Mouse (Mus musculus) heart, embryonic 12.5 days (tissue): Measurements from ENCODE around the gene Ms4a5. TPM values are rescaled to one million over a fixed set of nuclear protein-coding genes. Genes with fewer than 3 reads are reported as not detected.
"Not testable (repeated sequence)": the region's sequence is repeated elsewhere in the genome, so short reads cannot be mapped to it uniquely, and the experiment has no call there.

Experiments used
- ATAC-seq: fragments of 200-750 bp; cut with Nextera tagmentation; 2 replicates; pipeline ENCODE4 v1.8.0; 2017; ENCODE audit warnings: moderate TSS enrichment, moderate library complexity; ENCODE audit not compliant: insufficient number of reproducible peaks, low FRiP score
- H3K27ac ChIP-seq: fragments of 300-500 bp; sonication (generic); 2 replicates; pipeline ENCODE4 v1.5.1; 2016; ENCODE audit warnings: mild to moderate bottlenecking, moderate library complexity; ENCODE audit not compliant: poor library complexity, severe bottlenecking
- H3K27me3 ChIP-seq: fragments of 300-500 bp; sonication (generic); replicated peaks from 2 replicates; pipeline ENCODE4 v1.6.1; 2016; ENCODE audit warnings: mild to moderate bottlenecking, moderate library complexity
- H3K36me3 ChIP-seq: fragments of 300-500 bp; sonication (generic); 2 replicates; pipeline ENCODE4 v1.6.1; 2016; ENCODE audit warnings: mild to moderate bottlenecking, moderate library complexity
- H3K4me1 ChIP-seq: fragments of 300-500 bp; sonication (generic); replicated peaks from 2 replicates; pipeline ENCODE4 v1.6.1; 2016; ENCODE audit warnings: mild to moderate bottlenecking
- H3K4me2 ChIP-seq: fragments of 300-500 bp; sonication (generic); 2 replicates; pipeline ENCODE4 v1.6.1; 2016; ENCODE audit warnings: mild to moderate bottlenecking, moderate library complexity
- H3K4me3 ChIP-seq: fragments of 300-500 bp; sonication (generic); 2 replicates; pipeline ENCODE4 v1.5.1; 2016; ENCODE audit warnings: mild to moderate bottlenecking
- H3K9ac ChIP-seq: fragments of 300-500 bp; sonication (generic); 2 replicates; pipeline ENCODE4 v1.6.1; 2016; ENCODE audit warnings: mild to moderate bottlenecking, moderate library complexity
- H3K9me3 ChIP-seq: fragments of 300-500 bp; sonication (generic); replicated peaks from 2 replicates; pipeline ENCODE4 v1.6.1; 2016; ENCODE audit warnings: mild to moderate bottlenecking, moderate library complexity
- WGBS: fragments of 180-500 bp; shearing (Covaris S2); methylation state at CpG from one replicate; pipeline ENCODE4 v1.1.7; 2016; 5-methylcytosine and 5-hydroxymethylcytosine counted together
- polyA plus RNA-seq: library from polyadenylated mRNA; unstranded; fragments of >200 nt; fragmentation: Nextera tagmentation; extraction: Ambion mirVana; gene quantifications from 2 replicates; pipeline ENCODE4 v1.2.1, GENCODE M21; 2016

Ms4a5 gene
- polyA plus RNA-seq, 1 experiment from 2014 or later = not detected

DNA sequence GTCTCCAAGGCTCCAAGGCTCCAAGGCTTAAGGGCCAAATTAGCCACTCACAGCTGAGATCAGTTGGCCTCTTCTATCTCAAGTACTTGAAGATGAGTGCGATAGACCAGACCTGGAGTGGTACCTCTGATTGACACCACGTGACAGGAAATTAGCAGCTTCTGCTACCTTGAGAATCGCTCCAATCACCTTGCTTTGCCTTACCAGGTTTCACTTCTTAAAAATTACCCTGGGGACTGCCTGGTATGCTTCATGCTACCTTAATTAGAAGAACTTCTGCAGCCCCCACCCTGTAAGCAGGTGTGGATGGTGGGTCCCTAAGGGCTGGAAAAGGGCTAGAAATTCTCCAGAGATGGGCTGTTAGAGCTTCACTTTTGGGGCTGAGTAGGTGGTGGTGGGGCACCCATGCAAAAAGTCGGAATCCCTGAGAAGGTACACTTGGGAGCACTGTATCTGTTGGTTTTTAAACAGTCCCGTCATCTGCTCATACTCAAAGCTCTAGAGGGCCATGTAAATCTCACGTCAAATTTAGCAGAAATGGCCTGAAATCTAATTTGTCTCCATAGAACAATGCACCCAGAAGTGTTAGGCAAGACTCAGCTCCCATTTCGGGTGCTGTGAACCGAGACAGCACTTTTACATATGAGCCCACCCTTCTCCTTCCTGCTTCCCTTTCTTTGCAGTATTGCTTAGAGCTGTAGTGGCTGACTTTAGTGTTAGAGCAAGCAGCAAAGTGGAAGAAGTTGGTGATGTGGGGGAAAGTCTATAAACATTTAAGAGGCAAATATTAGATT, 17.4 kb downstream of the Ms4a5 start, which contains the start of gene Ms4a1:
Ms4a1 (minus strand) TSS at position 190 of the 794 bp plus-strand sequence.
- Histone ChIP-seq H3K9ac (no peak within 1 kb of the TSS), H3K27me3 (no peaks in the 10 kb centered on the region), H3K9me3 (no peaks in the 10 kb centered on the region), H3K4me1 (no peaks in the 10 kb centered on the region), H3K4me3 (no peak within 1 kb of the TSS), H3K27ac (no peak within 1 kb of the TSS), H3K4me2 (no peak within 1 kb of the TSS), H3K36me3 (no peaks in the 10 kb centered on the region)
- 74% methylated on average over 8 of the region's 8 CpGs for WGBS
- no peak for ATAC-seq

DNA sequence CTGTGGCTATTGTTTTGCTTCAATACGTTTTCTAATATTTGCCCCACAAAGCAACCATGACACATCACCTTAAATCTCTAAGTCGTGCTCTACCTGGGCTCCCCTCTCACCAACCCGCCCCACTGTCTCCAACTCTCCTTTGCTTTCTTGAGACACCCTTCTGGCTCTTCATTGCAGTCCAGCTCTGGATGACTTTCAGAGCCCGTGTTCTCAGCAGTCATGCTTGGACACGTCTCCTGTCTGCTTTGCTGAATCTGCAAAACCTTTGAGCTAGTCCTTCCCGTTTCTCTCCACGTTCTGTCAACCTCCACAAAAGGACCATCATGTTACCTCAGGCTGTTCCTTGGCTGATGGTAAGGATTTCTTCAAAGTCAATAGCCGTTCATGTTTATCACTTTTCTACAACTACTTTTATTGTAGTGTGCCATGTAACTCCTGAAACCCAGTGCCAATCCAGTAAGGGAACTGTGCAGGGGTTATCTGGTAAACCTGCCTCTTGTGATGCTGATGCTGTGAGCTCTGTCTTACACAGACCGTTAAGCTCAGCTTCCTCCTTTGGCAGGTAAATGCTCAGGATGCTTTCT, 19.0 kb downstream of the Ms4a5 start:
- Histone ChIP-seq H3K4me3 (no peak overlapping the region), H3K27ac (no peak overlapping the region), H3K9ac (no peak overlapping the region), H3K9me3 (no peaks in the 10 kb centered on the region), H3K4me2 (no peak overlapping the region), H3K27me3 (no peaks in the 10 kb centered on the region), H3K36me3 (no peaks in the 10 kb centered on the region), H3K4me1 (no peaks in the 10 kb centered on the region)
- no peak for ATAC-seq
- WGBS = 78% methylated on average over 9 of the region's 9 CpGs

- no peaks in the 10 kb centered on the region for H3K4me1 ChIP-seq
- H3K4me2 ChIP-seq = no peak overlapping the region
- no peak overlapping the region for H3K9ac ChIP-seq
- 65% methylated on average over 3 of the region's 3 CpGs for WGBS
- no peak overlapping the region for H3K4me3 ChIP-seq
- no peak for ATAC-seq
- H3K27me3 ChIP-seq = no peaks in the 10 kb centered on the region
- H3K27ac ChIP-seq = no peak overlapping the region
- H3K9me3 ChIP-seq = no peaks in the 10 kb centered on the region
- H3K36me3 ChIP-seq = no peaks in the 10 kb centered on the region
Observed at GRCm38 (mm10) chr19:11263549-11263948, 20.1 kb downstream of the Ms4a5 start.

GRCm38 (mm10) chr19:11262932-11263331, 20.7 kb downstream of the Ms4a5 start:
- not testable (repeated sequence) for H3K4me3 ChIP-seq, H3K4me1 ChIP-seq, H3K9ac ChIP-seq, H3K27me3 ChIP-seq, H3K4me2 ChIP-seq, ATAC-seq, H3K36me3 ChIP-seq, H3K9me3 ChIP-seq, H3K27ac ChIP-seq
- WGBS = 67% methylated on average over 4 of the region's 4 CpGs

- WGBS = 87% methylated on average over 2 of the region's 2 CpGs
- no peak overlapping the region for H3K9ac ChIP-seq
Observed at GRCm38 (mm10) chr19:11261522-11261921, 22.2 kb downstream of the Ms4a5 start.

GRCm38 (mm10) chr19:11244230-11244629, 39.4 kb downstream of the Ms4a5 start:
- Histone ChIP-seq H3K9me3 (no peaks in the 10 kb centered on the region), H3K27me3 (no peaks in the 10 kb centered on the region), H3K27ac (no peak overlapping the region), H3K9ac (no peak overlapping the region), H3K4me1 (no peaks in the 10 kb centered on the region), H3K4me3 (no peak overlapping the region), H3K4me2 (no peak overlapping the region), H3K36me3 (no peaks in the 10 kb centered on the region)
- no peak for ATAC-seq

More at GRCm38 (mm10) chr19:11261522-11261921, 22.2 kb downstream of the Ms4a5 start:
- Histone ChIP-seq H3K27ac (no peak overlapping the region), H3K9me3 (no peaks in the 10 kb centered on the region), H3K4me1 (no peaks in the 10 kb centered on the region), H3K27me3 (no peaks in the 10 kb centered on the region), H3K4me2 (no peak overlapping the region), H3K4me3 (no peak overlapping the region), H3K36me3 (no peaks in the 10 kb centered on the region)
- ATAC-seq = no peak

DNA sequence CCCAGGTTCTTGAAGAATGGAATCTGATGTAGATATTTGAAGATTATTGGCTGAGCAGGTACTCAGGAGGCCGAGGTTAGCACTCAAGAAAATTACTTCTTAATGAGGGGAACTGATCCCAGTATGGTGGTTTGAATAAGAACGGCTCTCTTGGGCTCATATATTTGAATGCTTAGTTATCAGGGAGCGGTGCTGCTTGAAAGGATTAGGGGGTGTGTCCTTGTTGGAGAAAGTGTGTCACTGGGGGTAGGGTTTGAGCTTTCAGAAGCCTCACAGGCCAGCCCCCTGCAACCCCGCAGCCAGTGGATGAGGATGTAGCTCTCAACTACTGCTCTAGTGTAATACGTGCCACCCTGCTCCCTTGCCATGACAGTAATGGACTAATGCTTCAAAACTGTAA, 41.1 kb downstream of the Ms4a5 start:
- H3K27me3 ChIP-seq = no peaks in the 10 kb centered on the region
- no peak overlapping the region for H3K4me3 ChIP-seq
- no peak overlapping the region for H3K9ac ChIP-seq
- no peak overlapping the region for H3K27ac ChIP-seq
- 57% methylated on average over 5 of the region's 5 CpGs for WGBS
- ATAC-seq = no peak
- no peaks in the 10 kb centered on the region for H3K36me3 ChIP-seq
- no peaks in the 10 kb centered on the region for H3K4me1 ChIP-seq
- H3K9me3 ChIP-seq = no peaks in the 10 kb centered on the region
- H3K4me2 ChIP-seq = no peak overlapping the region

DNA sequence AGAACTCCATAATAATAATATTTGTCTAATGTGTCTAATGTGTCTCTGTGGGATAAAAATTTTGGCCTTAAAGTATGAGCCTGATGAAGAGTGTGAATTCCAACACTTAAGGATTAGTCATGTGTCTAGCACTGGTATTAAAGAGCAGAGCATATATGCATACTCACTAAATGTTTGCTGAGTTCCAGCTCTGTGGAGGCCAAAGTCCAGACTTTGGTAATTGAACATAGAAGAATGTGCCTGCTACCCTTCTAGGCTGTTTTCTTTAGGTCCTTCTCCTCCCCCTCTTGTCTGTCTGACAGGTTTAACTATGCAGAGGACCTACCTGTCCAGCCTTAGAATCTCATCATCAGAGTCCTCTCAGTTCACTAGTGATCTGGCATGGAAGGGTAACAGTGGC, 47.9 kb downstream of the Ms4a5 start:
- H3K27ac ChIP-seq = no peak overlapping the region
- no peaks in the 10 kb centered on the region for H3K9me3 ChIP-seq
- no peaks in the 10 kb centered on the region for H3K36me3 ChIP-seq
- no peak for ATAC-seq
- no peak overlapping the region for H3K4me3 ChIP-seq
- H3K9ac ChIP-seq = no peak overlapping the region
- no peak overlapping the region for H3K4me2 ChIP-seq
- H3K4me1 ChIP-seq = no peaks in the 10 kb centered on the region
- no peaks in the 10 kb centered on the region for H3K27me3 ChIP-seq

DNA sequence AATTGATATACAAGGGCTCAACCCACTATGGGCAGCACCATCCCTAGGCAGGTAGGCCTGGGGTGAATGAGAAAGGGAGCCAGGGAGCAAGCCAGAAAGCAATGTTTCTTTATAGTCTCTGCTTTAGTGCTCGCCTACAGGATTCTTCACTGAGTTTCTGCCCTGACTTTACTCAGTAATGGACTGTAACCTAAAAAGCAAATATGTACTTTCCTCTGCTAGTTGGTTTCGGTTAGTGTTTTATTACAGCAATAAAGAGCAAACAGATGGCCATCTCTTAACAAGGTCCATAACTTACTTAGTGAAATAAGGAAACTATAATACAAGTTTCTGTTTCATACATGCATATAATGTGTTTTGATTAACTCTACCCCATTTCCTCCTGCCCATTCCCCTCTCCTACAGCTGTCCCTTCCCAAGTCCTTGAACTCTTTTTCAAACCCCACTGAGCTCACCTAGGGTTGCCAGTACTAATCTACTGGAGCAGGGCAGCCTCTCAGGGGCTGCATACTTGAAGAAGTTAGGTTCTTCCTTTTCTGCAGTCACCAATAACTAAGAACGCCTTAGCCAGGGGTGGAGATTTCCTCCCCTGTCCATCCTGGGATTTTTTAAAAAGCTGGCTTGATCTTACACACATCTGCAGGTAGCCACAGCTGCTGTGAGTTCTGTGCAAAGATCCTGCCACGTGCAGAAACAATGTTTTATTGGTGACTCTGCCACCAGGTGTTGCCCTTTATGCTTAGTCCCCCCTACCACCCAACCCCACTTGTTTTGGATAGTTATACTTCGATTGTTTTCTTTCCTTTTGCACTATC, 48.5 kb downstream of the Ms4a5 start:
- H3K9me3 ChIP-seq = no peaks in the 10 kb centered on the region
- no peak overlapping the region for H3K4me3 ChIP-seq
- no peaks in the 10 kb centered on the region for H3K36me3 ChIP-seq
- H3K4me1 ChIP-seq = no peaks in the 10 kb centered on the region
- no peak overlapping the region for H3K4me2 ChIP-seq
- H3K27me3 ChIP-seq = no peaks in the 10 kb centered on the region
- H3K9ac ChIP-seq = no peak overlapping the region
- 64% methylated on average over 5 of the region's 5 CpGs for WGBS
- no peak for ATAC-seq
- H3K27ac ChIP-seq = no peak overlapping the region

- Histone ChIP-seq H3K9me3 (no peaks in the 10 kb centered on the region), H3K36me3 (no peaks in the 10 kb centered on the region), H3K9ac (no peak overlapping the region), H3K4me2 (no peak overlapping the region), H3K27me3 (no peaks in the 10 kb centered on the region), H3K27ac (no peak overlapping the region), H3K4me3 (no peak overlapping the region), H3K4me1 (no peaks in the 10 kb centered on the region)
- 67% methylated on average over 5 of the region's 5 CpGs for WGBS
- no peak for ATAC-seq
Observed at GRCm38 (mm10) chr19:11234244-11234643, 49.4 kb downstream of the Ms4a5 start.

- Histone ChIP-seq H3K27me3 (no peaks in the 10 kb centered on the region), H3K4me3 (no peak within 1 kb of the TSS), H3K4me2 (no peak within 1 kb of the TSS), H3K27ac (no peak within 1 kb of the TSS), H3K9ac (no peak within 1 kb of the TSS), H3K9me3 (no peaks in the 10 kb centered on the region), H3K4me1 (no peaks in the 10 kb centered on the region), H3K36me3 (no peaks in the 10 kb centered on the region)
- 61% methylated on average over 5 of the region's 5 CpGs for WGBS
- no peak for ATAC-seq
Observed at GRCm38 (mm10) chr19:11232348-11232747, 51.3 kb downstream of the Ms4a5 start, which contains the start of gene Ms4a12. Ms4a12 (minus strand) TSS chr19:11232448.
